Comparison of ENCODE assay signal across 8 mouse cellular contexts in genomic region chr2:18680501-18680900, GRCm38 (mm10). TPM values are rescaled to one million over a fixed set of nuclear protein-coding genes. Genes with fewer than 3 reads are reported as not detected.
DNase-seq lines count a peak whose midpoint lies in the region; ATAC-seq and TF ChIP-seq lines count a peak whose summit lies in the region.

No protein-coding gene starts in this region.

- no peak for TF ChIP-seq CTCF in lung, adult 2 months (IDR thresholded peaks at IDR 0.05; ENCODE audit: insufficient read depth, low read length)
- TF ChIP-seq CTCF in intestine, postnatal 0 days (IDR thresholded peaks at IDR 0.05; ENCODE audit: low read depth): no peak

- no peak for TF ChIP-seq POLR2A in lung, adult 2 months (IDR thresholded peaks at IDR 0.05; ENCODE audit: borderline replicate concordance, extremely low read depth, low read depth, low read length)

- H3K4me3 ChIP-seq in lung, adult 2 months (replicated peaks; ENCODE audit: extremely low read depth, low read depth, low read length): peak overlapping the region; percentile 1
- peak overlapping the region; percentile 19 for H3K4me3 ChIP-seq in forebrain, embryonic 11.5 days (ENCODE audit: low read depth, low read length)
- peak overlapping the region; percentile 13; the same call in 1 of the 2 replicates for H3K4me3 ChIP-seq in intestine, postnatal 0 days (ENCODE audit: low read depth, low read length)
- H3K4me3 ChIP-seq in neural tube, embryonic 12.5 days: peak overlapping the region; percentile 32

- DNase-seq in lung, adult 2 months: no peak
- DNase-seq in lung, adult 18-20 months: no peak
- no peak for DNase-seq in forebrain, embryonic 11.5 days (ENCODE audit: low spot score)
- no peak for DNase-seq in gastrocnemius, adult 18-20 months (ENCODE audit: low spot score)
- no peak for DNase-seq in B cell, adult 2 months

- H3K27ac ChIP-seq in forebrain, embryonic 11.5 days (ENCODE audit: low read depth, low read length): no peak overlapping the region
- H3K27ac ChIP-seq in intestine, postnatal 0 days (ENCODE audit: low read depth, low read length): no peak overlapping the region
- H3K27ac ChIP-seq in neural tube, embryonic 12.5 days: no peak overlapping the region

- no peaks in the 10 kb centered on the region for H3K36me3 ChIP-seq in forebrain, embryonic 11.5 days (ENCODE audit: control insufficient read depth, insufficient read depth, low read length)
- H3K36me3 ChIP-seq in intestine, postnatal 0 days (ENCODE audit: control insufficient read depth, insufficient read depth): peaks cover 6% of the 10 kb centered on the region; the same call in 1 of the 2 replicates
- peaks cover 15% of the 10 kb centered on the region for H3K36me3 ChIP-seq in neural tube, embryonic 12.5 days

- H3K9me3 ChIP-seq in forebrain, embryonic 11.5 days (ENCODE audit: control insufficient read depth, low read length): no peaks in the 10 kb centered on the region
- no peaks in the 10 kb centered on the region for H3K9me3 ChIP-seq in intestine, postnatal 0 days (ENCODE audit: control insufficient read depth)
- H3K9me3 ChIP-seq in neural tube, embryonic 12.5 days: no peaks in the 10 kb centered on the region

- no peak overlapping the region; the same call in 1 of the 2 replicates for H3K9ac ChIP-seq in forebrain, embryonic 11.5 days (ENCODE audit: low read length)
- H3K9ac ChIP-seq in intestine, postnatal 0 days (ENCODE audit: low read depth, low read length): no peak overlapping the region
- 0 out of 2 replicates have a peak overlapping the region, but pooled peaks have one; percentile 21 for H3K9ac ChIP-seq in neural tube, embryonic 12.5 days

- no peak for ATAC-seq in forebrain, embryonic 11.5 days (replicated peaks; ENCODE audit: low FRiP score)
- ATAC-seq in intestine, postnatal 0 days: no peak
- ATAC-seq in neural tube, embryonic 12.5 days (ENCODE audit: low FRiP score, low read depth): no peak
- no peak for ATAC-seq in megakaryocyte progenitor cell, adult 5-6 weeks (replicated peaks; ENCODE audit: poor library complexity)

- 4% methylated on average over 4 of the region's 4 CpGs for WGBS in lung, adult 2 months
- WGBS in forebrain, embryonic 11.5 days: 1% methylated on average over 4 of the region's 4 CpGs
- 14% methylated on average over 4 of the region's 4 CpGs for WGBS in intestine, postnatal 0 days
- WGBS in neural tube, embryonic 12.5 days: 1% methylated on average over 4 of the region's 4 CpGs

- H3K4me2 ChIP-seq in forebrain, embryonic 11.5 days (ENCODE audit: low read depth, low read length, severe bottlenecking): peak overlapping the region; percentile 44
- H3K4me2 ChIP-seq in intestine, postnatal 0 days (replicated peaks; ENCODE audit: low read depth): peak overlapping the region; percentile 59
- H3K4me2 ChIP-seq in neural tube, embryonic 12.5 days (replicated peaks): peak overlapping the region; percentile 68

- peaks cover 7% of the 10 kb centered on the region for H3K4me1 ChIP-seq in lung, adult 2 months (ENCODE audit: control insufficient read depth, insufficient read depth, low read length)
- peaks cover 15% of the 10 kb centered on the region; the same call in 1 of the 2 replicates for H3K4me1 ChIP-seq in forebrain, embryonic 11.5 days (replicated peaks; ENCODE audit: control insufficient read depth, insufficient read depth, low read length)
- peaks cover 7% of the 10 kb centered on the region for H3K4me1 ChIP-seq in intestine, postnatal 0 days (replicated peaks; ENCODE audit: control insufficient read depth, insufficient read depth, low read length)
- H3K4me1 ChIP-seq in neural tube, embryonic 12.5 days: peaks cover 19% of the 10 kb centered on the region

- H3K27me3 ChIP-seq in forebrain, embryonic 11.5 days (ENCODE audit: control insufficient read depth, insufficient read depth, low read length): peaks cover 34% of the 10 kb centered on the region
- H3K27me3 ChIP-seq in intestine, postnatal 0 days (replicated peaks; ENCODE audit: control insufficient read depth, insufficient read depth, low read length): peaks cover 24% of the 10 kb centered on the region
- peaks cover 42% of the 10 kb centered on the region for H3K27me3 ChIP-seq in neural tube, embryonic 12.5 days (replicated peaks)

RNA-seq across cellular contexts. Expression of gene Bmi1, which starts 3.7 kb away (rescaled TPM):
- 16.2 and 19.0 TPM in 2 replicates for polyA plus RNA-seq in lung, adult 2 months (2012; rRNA removed)
- 44.4 and 47.5 TPM in 2 replicates for polyA plus RNA-seq in forebrain, embryonic 11.5 days (2014; fragmentation: Nextera tagmentation; extraction: Ambion mirVana)
- 9.9 and 10.3 TPM in 2 replicates for polyA plus RNA-seq in intestine, postnatal 0 days (2015; fragmentation: Nextera tagmentation; extraction: Ambion mirVana)
- 42.1 and 42.6 TPM in 2 replicates for polyA plus RNA-seq in neural tube, embryonic 12.5 days (2016; fragmentation: Nextera tagmentation; extraction: Ambion mirVana)
- total RNA-seq in megakaryocyte progenitor cell, adult 5-6 weeks (2015): 53.2 and 56.6 TPM in 2 replicates
- 37.4 and 41.2 TPM in 2 replicates for total RNA-seq in megakaryocyte progenitor cell, adult 5-6 weeks (2017)
- total RNA-seq in gastrocnemius, adult 18-20 months (2021): 10 to 100 TPM; 67.2 to 67.6 TPM

RNA-seq across cellular contexts. Expression of gene Commd3, which starts 8.3 kb away (rescaled TPM):
- 36.6 and 38.0 TPM in 2 replicates for polyA plus RNA-seq in lung, adult 2 months (2012; rRNA removed)
- 123 and 134 TPM in 2 replicates for polyA plus RNA-seq in forebrain, embryonic 11.5 days (2014; fragmentation: Nextera tagmentation; extraction: Ambion mirVana)
- 205 and 218 TPM in 2 replicates for polyA plus RNA-seq in intestine, postnatal 0 days (2015; fragmentation: Nextera tagmentation; extraction: Ambion mirVana)
- polyA plus RNA-seq in neural tube, embryonic 12.5 days (2016; fragmentation: Nextera tagmentation; extraction: Ambion mirVana): 186 and 192 TPM in 2 replicates
- 139 and 147 TPM in 2 replicates for total RNA-seq in megakaryocyte progenitor cell, adult 5-6 weeks (2015)
- total RNA-seq in megakaryocyte progenitor cell, adult 5-6 weeks (2017): 169 and 175 TPM in 2 replicates
- 10 to 100 TPM; 89.8 to 95.3 TPM for total RNA-seq in gastrocnemius, adult 18-20 months (2021)

RNA-seq across cellular contexts. Expression of gene Spag6, which starts 13.3 kb away (rescaled TPM):
- 0.46 and 0.79 TPM in 2 replicates for polyA plus RNA-seq in lung, adult 2 months (2012; rRNA removed)
- 0.21 and 0.44 TPM in 2 replicates for polyA plus RNA-seq in forebrain, embryonic 11.5 days (2014; fragmentation: Nextera tagmentation; extraction: Ambion mirVana)
- polyA plus RNA-seq in intestine, postnatal 0 days (2015; fragmentation: Nextera tagmentation; extraction: Ambion mirVana): 0.08 TPM in 1 of 2 replicates, not detected in the other
- polyA plus RNA-seq in neural tube, embryonic 12.5 days (2016; fragmentation: Nextera tagmentation; extraction: Ambion mirVana): 0.13 and 0.34 TPM in 2 replicates
- not detected in 2 replicates for total RNA-seq in megakaryocyte progenitor cell, adult 5-6 weeks (2015)
- not detected in 2 replicates for total RNA-seq in megakaryocyte progenitor cell, adult 5-6 weeks (2017)
- 1 to 10 TPM; 1.0 to 1.4 TPM for total RNA-seq in gastrocnemius, adult 18-20 months (2021)
